Mouse (Mus musculus): ENCODE measurements around the gene Grip1. TPM values are rescaled to one million over a fixed set of nuclear protein-coding genes. Genes with fewer than 3 reads are reported as not detected.
A peak's percentile ranks its signal among the peaks of the same experiment; 100 is the strongest.

Grip1 gene
- polyA plus RNA-seq, 1 experiment from 2014 or later, result 0.53 TPM

GRCm38 (mm10) chr10:119431801-119432200 lies 21.8 kb upstream of the Grip1 start:
- Histone ChIP-seq H3K27ac (replicated peaks) (no peak overlapping the region), H3K4me2 (no peak overlapping the region), H3K4me3 (replicated peaks) (no peak overlapping the region), H3K27me3 (no peaks in the 10 kb centered on the region), H3K9ac (no peak overlapping the region), H3K36me3 (replicated peaks) (no peaks in the 10 kb centered on the region), H3K4me1 (replicated peaks) (no peaks in the 10 kb centered on the region), H3K9me3 (replicated peaks) (no peaks in the 10 kb centered on the region)
- ATAC-seq (ENCODE audit: insufficient read depth), result no peak
- 58% methylated on average over 6 of the region's 6 CpGs for WGBS (ENCODE audit: insufficient replicate concordance)

- Histone ChIP-seq H3K4me3 (replicated peaks) (no peak overlapping the region), H3K9ac (no peak overlapping the region), H3K27me3 (no peaks in the 10 kb centered on the region), H3K9me3 (replicated peaks) (no peaks in the 10 kb centered on the region), H3K36me3 (replicated peaks) (no peaks in the 10 kb centered on the region), H3K4me2 (no peak overlapping the region), H3K27ac (replicated peaks) (no peak overlapping the region), H3K4me1 (replicated peaks) (no peaks in the 10 kb centered on the region)
- ATAC-seq (ENCODE audit: insufficient read depth), result no peak
- 70% methylated on average over 7 of the region's 7 CpGs for WGBS (ENCODE audit: insufficient replicate concordance)
Observed at GRCm38 (mm10) chr10:119435818-119436217, 17.8 kb upstream of the Grip1 start.

- no peaks in the 10 kb centered on the region for H3K36me3 ChIP-seq (replicated peaks)
- H3K4me1 ChIP-seq (replicated peaks), result no peaks in the 10 kb centered on the region
- H3K4me2 ChIP-seq, result no peak overlapping the region
- ATAC-seq (ENCODE audit: insufficient read depth), result no peak
- 52% methylated on average over 3 of the region's 3 CpGs for WGBS (ENCODE audit: insufficient replicate concordance)
- no peak overlapping the region for H3K9ac ChIP-seq
- H3K27me3 ChIP-seq, result no peaks in the 10 kb centered on the region
- no peak overlapping the region for H3K27ac ChIP-seq (replicated peaks)
- no peaks in the 10 kb centered on the region for H3K9me3 ChIP-seq (replicated peaks)
- no peak overlapping the region for H3K4me3 ChIP-seq (replicated peaks)
Observed at GRCm38 (mm10) chr10:119437319-119437718, 16.3 kb upstream of the Grip1 start.

GRCm38 (mm10) chr10:119441743-119442142 lies 11.9 kb upstream of the Grip1 start:
- Histone ChIP-seq H3K4me3 (replicated peaks) (no peak overlapping the region), H3K36me3 (replicated peaks) (no peaks in the 10 kb centered on the region), H3K27ac (replicated peaks) (no peak overlapping the region), H3K9me3 (replicated peaks) (no peaks in the 10 kb centered on the region), H3K4me2 (no peak overlapping the region), H3K4me1 (replicated peaks) (no peaks in the 10 kb centered on the region), H3K27me3 (no peaks in the 10 kb centered on the region), H3K9ac (no peak overlapping the region)
- 54% methylated on average over 6 of the region's 6 CpGs for WGBS (ENCODE audit: insufficient replicate concordance)
- ATAC-seq (ENCODE audit: insufficient read depth), result no peak

GRCm38 (mm10) chr10:119447392-119447914 lies 6.2 kb upstream of the Grip1 start:
- WGBS (ENCODE audit: insufficient replicate concordance), result 69% methylated on average over 14 of the region's 14 CpGs
- ATAC-seq (ENCODE audit: insufficient read depth), result peak; percentile 52
- H3K27ac ChIP-seq (replicated peaks), result no peak overlapping the region

GRCm38 (mm10) chr10:119447930-119448329 lies 5.7 kb upstream of the Grip1 start:
- Histone ChIP-seq H3K4me1 (replicated peaks) (no peaks in the 10 kb centered on the region), H3K4me3 (replicated peaks) (no peak overlapping the region), H3K9me3 (replicated peaks) (no peaks in the 10 kb centered on the region), H3K27me3 (peaks cover 11% of the 10 kb centered on the region), H3K27ac (replicated peaks) (no peak overlapping the region), H3K36me3 (replicated peaks) (no peaks in the 10 kb centered on the region), H3K9ac (no peak overlapping the region), H3K4me2 (peak overlapping the region; percentile 32)
- no peak for ATAC-seq (ENCODE audit: insufficient read depth)
- 47% methylated on average over 3 of the region's 3 CpGs for WGBS (ENCODE audit: insufficient replicate concordance)

More at GRCm38 (mm10) chr10:119447392-119447914, 6.2 kb upstream of the Grip1 start:
- H3K9me3 ChIP-seq (replicated peaks), result no peaks in the 10 kb centered on the region
- H3K36me3 ChIP-seq (replicated peaks), result no peaks in the 10 kb centered on the region
- peak overlapping the region; percentile 32 for H3K4me2 ChIP-seq
- no peak overlapping the region for H3K9ac ChIP-seq
- peaks cover 6% of the 10 kb centered on the region for H3K27me3 ChIP-seq
- no peaks in the 10 kb centered on the region for H3K4me1 ChIP-seq (replicated peaks)
- no peak overlapping the region for H3K4me3 ChIP-seq (replicated peaks)

GRCm38 (mm10) chr10:119452698-119453097 lies 932 bp upstream of the Grip1 start:
- Histone ChIP-seq H3K4me2 (no peak overlapping the region), H3K4me1 (replicated peaks) (no peaks in the 10 kb centered on the region), H3K36me3 (replicated peaks) (no peaks in the 10 kb centered on the region), H3K4me3 (replicated peaks) (no peak overlapping the region), H3K9me3 (replicated peaks) (no peaks in the 10 kb centered on the region), H3K9ac (no peak overlapping the region), H3K27me3 (peaks cover 49% of the 10 kb centered on the region), H3K27ac (replicated peaks) (no peak overlapping the region)
- WGBS (ENCODE audit: insufficient replicate concordance), result 23% methylated on average over 5 of the region's 5 CpGs
- no peak for ATAC-seq (ENCODE audit: insufficient read depth)

- no peaks in the 10 kb centered on the region for H3K36me3 ChIP-seq (replicated peaks)
- H3K9ac ChIP-seq, result no peak overlapping the region; the same call in 1 of the 2 replicates
- no peaks in the 10 kb centered on the region for H3K9me3 ChIP-seq (replicated peaks)
- no peak overlapping the region for H3K27ac ChIP-seq (replicated peaks)
- peaks cover 49% of the 10 kb centered on the region for H3K27me3 ChIP-seq
- peak; percentile 54 for ATAC-seq (ENCODE audit: insufficient read depth)
- no peaks in the 10 kb centered on the region for H3K4me1 ChIP-seq (replicated peaks)
- peak overlapping the region; percentile 54 for H3K4me3 ChIP-seq (replicated peaks)
- under 1% methylated on average over 57 of the region's 57 CpGs for WGBS (ENCODE audit: insufficient replicate concordance)
- H3K4me2 ChIP-seq, result peak overlapping the region; percentile 59
Observed at GRCm38 (mm10) chr10:119454106-119454667, 557 bp downstream of the Grip1 start.

GRCm38 (mm10) chr10:119454668-119455542 lies 1.3 kb downstream of the Grip1 start:
- peak overlapping the region; percentile 54 for H3K4me3 ChIP-seq (replicated peaks)
- no peaks in the 10 kb centered on the region for H3K4me1 ChIP-seq (replicated peaks)
- H3K9me3 ChIP-seq (replicated peaks), result no peaks in the 10 kb centered on the region
- no peak for ATAC-seq (ENCODE audit: insufficient read depth)
- H3K27ac ChIP-seq (replicated peaks), result no peak overlapping the region
- no peak overlapping the region; the same call in 1 of the 2 replicates for H3K9ac ChIP-seq
- H3K4me2 ChIP-seq, result peak overlapping the region; percentile 59
- H3K36me3 ChIP-seq (replicated peaks), result no peaks in the 10 kb centered on the region
- peaks cover 49% of the 10 kb centered on the region for H3K27me3 ChIP-seq
- 1% methylated on average over 31 of the region's 31 CpGs for WGBS (ENCODE audit: insufficient replicate concordance)

GRCm38 (mm10) chr10:119455543-119455940 lies 1.9 kb downstream of the Grip1 start:
- Histone ChIP-seq H3K27ac (replicated peaks) (no peak overlapping the region), H3K9me3 (replicated peaks) (no peaks in the 10 kb centered on the region), H3K4me3 (replicated peaks) (peak overlapping the region; percentile 54; the same call in 1 of the 2 replicates), H3K36me3 (replicated peaks) (no peaks in the 10 kb centered on the region), H3K27me3 (peaks cover 49% of the 10 kb centered on the region), H3K4me1 (replicated peaks) (no peaks in the 10 kb centered on the region), H3K4me2 (peak overlapping the region; percentile 59), H3K9ac (no peak overlapping the region)
- ATAC-seq (ENCODE audit: insufficient read depth), result no peak
- WGBS (ENCODE audit: insufficient replicate concordance), result 9% methylated on average over 10 of the region's 10 CpGs

GRCm38 (mm10) chr10:119457121-119457520 lies 3.5 kb downstream of the Grip1 start:
- Histone ChIP-seq H3K9me3 (replicated peaks) (no peaks in the 10 kb centered on the region), H3K4me3 (replicated peaks) (no peak overlapping the region), H3K27ac (replicated peaks) (no peak overlapping the region), H3K4me1 (replicated peaks) (no peaks in the 10 kb centered on the region), H3K27me3 (peaks cover 46% of the 10 kb centered on the region), H3K9ac (no peak overlapping the region), H3K4me2 (no peak overlapping the region), H3K36me3 (replicated peaks) (no peaks in the 10 kb centered on the region)
- no peak for ATAC-seq (ENCODE audit: insufficient read depth)
- WGBS (ENCODE audit: insufficient replicate concordance), result 68% methylated on average over 5 of the region's 5 CpGs

Measured in liver, embryonic 15.5 days (tissue).